Mouse (Mus musculus): ENCODE measurements around the gene Hpn. TPM values are rescaled to one million over a fixed set of nuclear protein-coding genes. Genes with fewer than 3 reads are reported as not detected.

The Hpn gene
- total RNA-seq, 1 experiment from 2014 or later: 13.0 TPM

DNA sequence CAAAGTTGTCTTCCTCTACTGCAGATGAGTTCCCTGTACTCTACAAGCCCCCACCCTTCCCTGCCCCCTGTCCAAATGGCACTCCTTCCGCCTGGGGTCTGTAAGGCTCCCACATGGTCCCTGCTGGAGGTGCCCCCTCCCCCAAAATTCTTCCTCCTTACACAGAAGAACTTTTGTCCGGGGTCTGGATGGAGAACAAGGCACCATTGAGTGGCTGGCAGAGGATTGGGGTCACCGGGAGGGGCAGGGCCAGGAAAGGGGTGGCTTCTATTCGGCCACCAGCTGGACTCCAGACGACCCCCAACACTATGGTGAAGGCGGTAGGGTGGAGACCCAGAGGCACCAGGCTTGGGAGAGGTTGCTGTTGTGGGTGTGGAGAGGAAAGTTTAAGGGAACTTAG is 37.6 kb downstream of the Hpn start:
- no peak for ATAC-seq (replicated peaks in 1 of 2; ENCODE audit: insufficient read depth in 1 of 2, low FRiP score in 2 of 2, low TSS enrichment in 1 of 2, low read depth in 1 of 2, poor library complexity in 2 of 2, severe bottlenecking in 2 of 2)

DNA sequence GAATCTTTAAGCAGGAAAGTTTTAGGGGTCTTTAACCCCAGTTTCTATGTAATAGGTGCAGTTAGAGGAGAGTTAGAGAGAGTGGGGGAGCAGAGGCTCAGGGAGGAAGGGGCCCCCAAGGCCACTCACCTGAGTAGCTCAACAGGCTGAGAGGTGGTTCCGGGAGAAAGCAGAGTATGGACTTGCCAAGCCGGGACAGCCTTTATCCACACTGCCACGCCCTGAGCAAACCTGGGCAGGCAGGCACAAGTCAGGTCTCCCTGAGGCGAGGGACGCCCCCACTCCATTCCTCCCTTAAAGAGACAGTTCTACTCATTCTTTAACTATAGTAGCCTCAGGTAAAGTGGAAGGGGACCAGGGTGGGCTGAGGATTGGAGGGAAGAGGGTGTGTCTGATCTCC is 38.6 kb downstream of the Hpn start, which contains the start of gene Fxyd3:
Gene Fxyd3, minus strand, starts transcription at position 213 of the 400 bp plus-strand sequence.
- no peak for ATAC-seq (replicated peaks in 1 of 2; ENCODE audit: insufficient read depth in 1 of 2, low FRiP score in 2 of 2, low TSS enrichment in 1 of 2, low read depth in 1 of 2, poor library complexity in 2 of 2, severe bottlenecking in 2 of 2)

DNA sequence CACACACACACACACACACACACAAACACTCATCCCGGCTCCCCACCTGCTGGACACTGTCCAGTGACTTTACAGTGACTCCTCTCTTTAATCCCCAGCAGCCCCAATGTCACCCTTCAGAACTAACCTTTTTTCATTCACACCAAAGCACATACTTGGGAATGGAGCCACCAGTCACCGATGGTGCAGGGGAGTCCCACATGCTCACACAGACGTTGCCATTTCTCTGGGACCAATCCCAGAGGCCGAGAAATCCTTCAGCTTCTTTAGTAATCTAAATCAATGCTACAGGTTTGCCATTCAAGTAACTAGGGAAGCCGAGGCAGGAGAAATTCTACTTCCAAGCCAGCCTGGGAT is 40.4 kb downstream of the Hpn start:
- ATAC-seq (replicated peaks in 1 of 2; ENCODE audit: insufficient read depth in 1 of 2, low FRiP score in 2 of 2, low TSS enrichment in 1 of 2, low read depth in 1 of 2, poor library complexity in 2 of 2, severe bottlenecking in 2 of 2): no peak

DNA sequence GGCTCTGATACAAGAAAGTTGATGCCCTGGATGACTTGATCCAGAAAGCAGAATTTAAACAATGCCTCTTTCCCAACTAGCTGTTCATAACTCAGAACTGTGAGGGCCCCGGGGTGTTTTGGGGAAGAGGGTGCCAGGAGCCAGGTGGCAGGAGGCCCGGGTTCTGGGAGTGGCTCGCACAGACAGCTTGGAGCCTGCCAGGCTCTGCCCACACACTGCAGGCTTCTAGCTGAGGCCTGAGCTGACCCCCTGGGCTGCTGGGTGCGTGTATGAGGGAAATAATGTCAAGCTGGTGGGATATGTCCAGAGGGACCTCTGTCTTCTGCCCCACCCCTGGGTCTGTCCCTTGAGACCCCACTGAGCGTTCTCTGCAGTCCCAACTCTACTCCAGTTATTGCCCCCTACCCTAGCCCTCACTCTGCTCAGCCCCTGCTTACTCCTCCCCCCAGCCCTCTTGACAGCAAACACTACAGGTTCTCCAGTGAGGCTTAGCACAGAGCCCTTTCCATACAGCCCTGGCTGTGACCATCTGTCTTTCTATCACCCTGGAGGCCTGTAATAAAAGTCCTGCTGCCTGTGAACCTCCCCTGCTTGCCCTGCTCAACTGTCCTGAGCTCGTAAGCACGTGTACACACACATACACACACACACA is 40.9 kb downstream of the Hpn start:
- no peak for ATAC-seq (replicated peaks in 1 of 2; ENCODE audit: insufficient read depth in 1 of 2, low FRiP score in 2 of 2, low TSS enrichment in 1 of 2, low read depth in 1 of 2, poor library complexity in 2 of 2, severe bottlenecking in 2 of 2)

- no peak for ATAC-seq (replicated peaks in 1 of 2; ENCODE audit: insufficient read depth in 1 of 2, low FRiP score in 2 of 2, low TSS enrichment in 1 of 2, low read depth in 1 of 2, poor library complexity in 2 of 2, severe bottlenecking in 2 of 2)
Measured at GRCm38 (mm10) chr7:31073546-31073945, 41.5 kb downstream of the Hpn start.

DNA sequence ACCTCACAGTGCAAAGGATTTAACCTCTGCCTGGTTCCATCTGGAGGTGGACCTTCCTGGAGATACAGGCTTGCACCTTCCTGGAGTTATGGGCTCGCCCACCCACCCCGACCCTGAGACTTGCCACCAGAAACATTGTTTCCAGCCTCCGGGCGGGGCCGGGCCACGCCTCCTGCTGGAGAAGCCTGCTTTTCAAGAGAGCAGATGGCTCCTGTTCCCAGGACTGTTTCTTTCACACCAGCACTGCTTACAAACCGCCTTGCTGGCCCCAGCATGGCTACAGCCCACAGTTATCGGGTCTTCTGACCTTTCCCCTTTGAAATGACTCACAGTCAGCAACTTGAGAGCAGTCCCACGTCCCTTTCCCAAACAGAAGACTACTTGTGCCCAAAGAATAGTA is 42.8 kb downstream of the Hpn start:
- ATAC-seq (replicated peaks in 1 of 2; ENCODE audit: insufficient read depth in 1 of 2, low FRiP score in 2 of 2, low TSS enrichment in 1 of 2, low read depth in 1 of 2, poor library complexity in 2 of 2, severe bottlenecking in 2 of 2): no peak

- no peak for ATAC-seq (replicated peaks in 1 of 2; ENCODE audit: insufficient read depth in 1 of 2, low FRiP score in 2 of 2, low TSS enrichment in 1 of 2, low read depth in 1 of 2, poor library complexity in 2 of 2, severe bottlenecking in 2 of 2)
Measured at GRCm38 (mm10) chr7:31070324-31070723, 44.8 kb downstream of the Hpn start.

DNA sequence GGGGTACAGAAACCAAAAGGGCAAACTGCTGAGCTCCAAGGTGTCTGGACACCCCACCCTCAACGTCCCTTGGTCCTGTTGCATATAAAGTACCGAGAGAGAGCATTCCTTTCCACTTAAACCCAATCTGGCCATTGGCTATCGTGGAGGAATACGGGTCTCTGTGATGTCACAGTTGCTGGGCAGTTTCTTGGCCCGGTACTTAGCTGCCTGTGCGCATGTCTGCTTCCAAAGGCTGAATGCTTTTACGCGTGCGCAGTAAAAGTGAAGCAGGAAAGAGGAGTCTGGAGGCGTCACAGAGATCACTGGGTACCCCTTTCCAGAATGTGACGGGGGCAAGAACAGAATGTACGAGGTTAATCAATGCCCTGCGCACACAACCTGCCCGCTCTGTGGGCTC is 45.6 kb downstream of the Hpn start:
- ATAC-seq (replicated peaks in 1 of 2; ENCODE audit: insufficient read depth in 1 of 2, low FRiP score in 2 of 2, low TSS enrichment in 1 of 2, low read depth in 1 of 2, poor library complexity in 2 of 2, severe bottlenecking in 2 of 2): no peak

DNA sequence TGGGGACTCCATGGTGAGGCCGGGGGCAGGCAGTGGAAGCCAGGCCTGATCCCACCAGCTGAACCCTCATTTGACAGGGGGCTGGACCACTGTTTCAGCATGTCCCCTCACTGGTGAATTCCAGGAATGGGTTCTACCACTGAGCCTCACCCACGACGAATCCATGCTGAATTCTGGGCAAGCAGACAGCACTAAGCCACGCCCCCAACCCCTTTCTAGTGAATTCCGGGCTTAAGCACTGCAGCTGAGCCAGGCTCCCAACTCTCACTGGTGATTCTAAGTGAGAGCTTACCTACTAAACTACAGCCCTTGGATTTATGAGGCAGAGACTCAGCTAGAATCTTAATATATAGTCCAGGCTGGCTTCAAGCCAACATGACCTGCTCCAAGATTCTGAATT is 47.3 kb downstream of the Hpn start:
- no peak for ATAC-seq (replicated peaks in 1 of 2; ENCODE audit: insufficient read depth in 1 of 2, low FRiP score in 2 of 2, low TSS enrichment in 1 of 2, low read depth in 1 of 2, poor library complexity in 2 of 2, severe bottlenecking in 2 of 2)

DNA sequence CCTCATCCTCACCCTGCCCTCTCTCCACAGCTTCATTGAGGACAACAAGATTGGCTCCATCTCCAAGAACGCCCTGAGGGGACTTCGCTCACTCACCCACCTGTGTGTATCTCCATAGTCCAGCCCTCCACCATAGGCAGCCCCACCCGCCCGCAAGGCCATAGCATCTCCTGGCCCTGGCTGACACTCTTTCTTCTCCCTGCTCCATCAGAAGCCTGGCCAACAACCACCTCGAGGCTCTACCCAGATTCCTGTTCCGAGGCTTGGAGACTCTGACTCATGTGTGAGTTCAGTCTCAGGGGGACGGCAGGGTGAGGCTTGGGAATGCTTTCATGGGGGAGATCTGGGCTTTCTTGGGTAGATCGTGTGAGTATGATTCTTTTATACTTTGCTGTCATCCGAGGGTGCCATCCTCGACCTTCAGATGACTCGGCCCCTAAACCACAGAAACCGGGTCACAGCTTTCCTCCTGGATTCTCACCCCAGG is 52.0 kb downstream of the Hpn start:
- no peak for ATAC-seq (replicated peaks in 1 of 2; ENCODE audit: insufficient read depth in 1 of 2, low FRiP score in 2 of 2, low TSS enrichment in 1 of 2, low read depth in 1 of 2, poor library complexity in 2 of 2, severe bottlenecking in 2 of 2)

GRCm38 (mm10) chr7:31060621-31061010 is 54.5 kb downstream of the Hpn start:
- ATAC-seq (replicated peaks in 1 of 2; ENCODE audit: insufficient read depth in 1 of 2, low FRiP score in 2 of 2, low TSS enrichment in 1 of 2, low read depth in 1 of 2, poor library complexity in 2 of 2, severe bottlenecking in 2 of 2): no peak

DNA sequence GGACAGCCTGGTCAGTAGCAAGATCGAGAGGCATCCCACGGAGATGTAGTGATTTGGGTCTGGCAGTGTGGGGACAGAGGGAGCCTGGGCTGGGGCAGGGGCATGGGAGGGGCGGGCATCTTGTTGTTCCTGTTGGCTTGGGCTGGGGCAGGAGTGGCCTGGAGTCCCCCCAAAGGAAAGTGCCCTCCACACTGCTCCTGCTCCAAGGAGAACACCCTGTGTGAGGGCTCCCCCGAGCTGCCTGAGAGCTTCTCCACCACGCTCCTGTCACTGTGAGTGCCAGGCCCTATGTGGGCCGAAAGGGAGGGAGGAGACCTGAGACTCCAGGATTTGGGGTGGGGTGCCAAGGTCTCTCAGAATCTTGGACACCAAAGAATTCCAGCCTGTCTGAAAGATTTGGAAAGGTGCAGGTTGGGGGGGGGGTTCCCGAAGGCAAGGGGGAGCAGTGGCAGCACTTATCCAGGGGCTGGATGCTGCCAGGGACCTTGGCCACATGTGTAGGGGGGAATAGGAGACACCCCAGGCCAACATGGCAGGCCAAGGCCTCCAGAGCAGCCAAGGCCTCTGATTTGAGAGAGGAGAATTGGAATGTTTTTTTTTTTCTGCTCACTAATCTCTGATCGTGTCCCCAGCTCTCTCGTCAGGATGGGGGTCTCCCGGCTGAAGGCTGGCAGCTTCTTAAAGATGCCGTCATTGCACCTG is 55.0 kb downstream of the Hpn start:
- no peak for ATAC-seq (replicated peaks in 1 of 2; ENCODE audit: insufficient read depth in 1 of 2, low FRiP score in 2 of 2, low TSS enrichment in 1 of 2, low read depth in 1 of 2, poor library complexity in 2 of 2, severe bottlenecking in 2 of 2)

DNA sequence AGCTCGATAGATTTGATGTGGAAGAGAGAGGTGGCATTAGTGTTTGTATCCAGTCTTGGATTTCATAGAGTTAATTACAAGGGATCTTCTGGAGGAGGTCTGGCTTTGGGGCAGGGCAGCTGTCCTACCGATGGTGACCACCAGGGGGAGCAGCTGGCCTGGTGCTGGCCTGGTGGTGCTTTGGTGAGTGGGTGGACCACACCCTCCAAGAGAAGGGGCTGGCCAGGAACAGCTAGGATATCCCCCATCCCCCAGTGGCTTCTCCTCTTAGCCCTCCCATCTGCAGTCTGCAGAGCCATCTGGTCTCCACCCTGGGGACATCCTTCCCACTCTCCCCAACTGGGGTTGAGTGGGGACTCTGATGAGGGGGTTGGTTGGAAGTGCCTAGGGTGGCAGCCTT is 56.0 kb downstream of the Hpn start, which contains the start of gene Lgi4:
Gene Lgi4, plus strand, starts transcription at position 235 of the 400 bp plus-strand sequence.
- ATAC-seq (replicated peaks in 1 of 2; ENCODE audit: insufficient read depth in 1 of 2, low FRiP score in 2 of 2, low TSS enrichment in 1 of 2, low read depth in 1 of 2, poor library complexity in 2 of 2, severe bottlenecking in 2 of 2): peak; percentile 78 to 79

- no peak for ATAC-seq (replicated peaks in 1 of 2; ENCODE audit: insufficient read depth in 1 of 2, low FRiP score in 2 of 2, low TSS enrichment in 1 of 2, low read depth in 1 of 2, poor library complexity in 2 of 2, severe bottlenecking in 2 of 2)
Measured at GRCm38 (mm10) chr7:31058211-31058610, 56.9 kb downstream of the Hpn start.

DNA sequence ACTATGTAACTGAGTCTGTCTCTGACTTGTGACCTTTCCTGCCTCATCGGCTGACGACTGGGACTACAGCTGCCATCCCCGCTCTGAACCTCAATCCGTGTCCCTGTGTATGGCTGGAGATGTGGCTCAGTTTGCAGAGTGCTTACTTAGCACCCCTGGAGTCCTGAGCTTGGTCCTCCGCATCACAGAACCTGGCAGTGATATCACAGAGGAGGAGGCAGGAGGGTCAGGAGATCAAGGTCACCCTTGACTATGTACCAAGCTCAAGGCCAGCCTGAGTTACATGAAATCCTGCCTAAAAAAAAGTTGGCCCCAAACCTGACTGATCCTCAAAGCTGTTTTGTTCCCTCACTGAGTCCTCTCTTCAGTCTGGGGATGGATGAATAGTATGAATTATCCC is 57.4 kb downstream of the Hpn start:
- no peak for ATAC-seq (replicated peaks in 1 of 2; ENCODE audit: insufficient read depth in 1 of 2, low FRiP score in 2 of 2, low TSS enrichment in 1 of 2, low read depth in 1 of 2, poor library complexity in 2 of 2, severe bottlenecking in 2 of 2)

GRCm38 (mm10) chr7:31057071-31057470 is 58.0 kb downstream of the Hpn start, which contains the start of gene Fxyd1:
Fxyd1 (minus strand) TSS chr7:31057199.
- no peak for ATAC-seq (replicated peaks in 1 of 2; ENCODE audit: insufficient read depth in 1 of 2, low FRiP score in 2 of 2, low TSS enrichment in 1 of 2, low read depth in 1 of 2, poor library complexity in 2 of 2, severe bottlenecking in 2 of 2)

DNA sequence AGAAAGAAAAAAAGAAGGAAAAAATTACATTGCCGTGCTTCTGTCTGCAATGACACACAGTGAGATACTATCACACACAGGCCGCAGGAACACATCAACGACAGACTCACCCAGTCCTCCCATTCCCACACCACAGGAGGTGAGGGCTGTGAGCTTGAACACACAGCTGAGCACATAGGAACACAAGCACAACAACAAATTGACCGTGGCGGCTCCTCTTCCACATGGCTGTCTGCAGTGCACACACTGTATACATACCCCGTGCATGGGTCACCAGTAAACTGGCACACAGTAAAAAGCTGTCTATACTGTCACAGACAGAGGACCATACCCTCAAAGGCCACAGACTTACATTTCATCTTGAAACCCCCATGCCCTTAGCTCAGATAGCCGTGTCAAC is 58.6 kb downstream of the Hpn start:
- no peak for ATAC-seq (replicated peaks in 1 of 2; ENCODE audit: insufficient read depth in 1 of 2, low FRiP score in 2 of 2, low TSS enrichment in 1 of 2, low read depth in 1 of 2, poor library complexity in 2 of 2, severe bottlenecking in 2 of 2)

- no peak for ATAC-seq (replicated peaks in 1 of 2; ENCODE audit: insufficient read depth in 1 of 2, low FRiP score in 2 of 2, low TSS enrichment in 1 of 2, low read depth in 1 of 2, poor library complexity in 2 of 2, severe bottlenecking in 2 of 2)
Measured at GRCm38 (mm10) chr7:31055883-31056282, 59.2 kb downstream of the Hpn start.

DNA sequence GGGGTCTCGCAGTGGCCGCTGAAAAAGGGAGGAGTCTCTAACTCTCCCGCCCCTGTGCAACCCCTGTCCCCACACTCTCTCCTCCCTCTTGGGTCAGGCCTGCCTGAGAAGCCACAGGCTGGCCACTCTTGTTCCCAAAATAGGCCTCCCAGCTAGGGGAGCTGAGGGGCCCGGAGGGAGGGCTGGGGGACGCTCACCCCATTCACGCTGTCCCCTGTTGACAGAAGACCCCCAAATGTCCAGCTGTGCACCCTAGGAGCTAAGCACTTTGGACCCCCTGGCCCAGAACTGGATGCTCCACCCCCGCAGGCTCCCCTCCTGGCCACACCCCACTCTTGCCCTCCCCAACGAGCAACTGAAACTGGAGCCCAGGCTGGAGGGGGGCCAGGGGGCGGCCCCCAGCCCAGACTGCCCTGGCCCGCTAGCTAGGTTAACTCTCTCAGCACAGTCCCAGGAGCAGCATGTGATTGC is 59.7 kb downstream of the Hpn start:
- ATAC-seq (replicated peaks in 1 of 2; ENCODE audit: insufficient read depth in 1 of 2, low FRiP score in 2 of 2, low TSS enrichment in 1 of 2, low read depth in 1 of 2, poor library complexity in 2 of 2, severe bottlenecking in 2 of 2): no peak

Data from hematopoietic stem cell, adult 5-6 weeks (primary cell).